In genomic region chr2:105799840-105800239, GRCm38 (mm10) we compare ENCODE assay signal across 9 mouse cellular contexts.
DNase-seq lines count a peak whose midpoint lies in the region; ATAC-seq and TF ChIP-seq lines count a peak whose summit lies in the region.
"Had no signal": no experiment of that assay in that cellular context is flagged by ENCODE, and none has a peak within 500 bp of the region (broad histone marks: within the 10 kb centered on the region; RNA-seq: fewer than 3 reads in every experiment).

No protein-coding gene starts in this region.

- no peak overlapping the region for H3K4me2 ChIP-seq in forebrain, embryonic 14.5 days (ENCODE audit: low read length)
- no peak overlapping the region for H3K4me2 ChIP-seq in liver, embryonic 14.5 days (ENCODE audit: low read depth)

- H3K27ac ChIP-seq in forebrain, embryonic 14.5 days (ENCODE audit: low read depth, low read length), result no peak overlapping the region
- no peak overlapping the region for H3K27ac ChIP-seq in forebrain, embryonic 10.5 days
- H3K27ac ChIP-seq in liver, embryonic 14.5 days, result no peak overlapping the region

- peak; percentile 57 for DNase-seq in forebrain, embryonic 14.5 days (ENCODE audit: low spot score)
- no peak for DNase-seq in forebrain, embryonic 10.5 days (ENCODE audit: extremely low spot score, low spot score)
- no peak for DNase-seq in lung, adult 2 months
- no peak for DNase-seq in lung, postnatal 10 days
- DNase-seq in cerebellum, adult 11 months, result peak; percentile 80
- no peak for DNase-seq in liver, embryonic 14.5 days (ENCODE audit: low read depth in 3 of 3, low spot score in 3 of 3)
- DNase-seq in urinary bladder, postnatal 10 days (ENCODE audit: low spot score), result no peak
- DNase-seq in adrenal gland, adult 18-20 months (ENCODE audit: low spot score in 2 of 2), result no peak

- no peaks in the 10 kb centered on the region for H3K9me3 ChIP-seq in forebrain, embryonic 14.5 days (replicated peaks; ENCODE audit: control insufficient read depth, low read length)
- H3K9me3 ChIP-seq in forebrain, embryonic 10.5 days, result no peaks in the 10 kb centered on the region
- H3K9me3 ChIP-seq in liver, embryonic 14.5 days (ENCODE audit: control insufficient read depth, low read length), result no peaks in the 10 kb centered on the region

- peaks cover 11% of the 10 kb centered on the region; the same call in 1 of the 2 replicates for H3K4me1 ChIP-seq in forebrain, embryonic 14.5 days (ENCODE audit: control insufficient read depth, insufficient read depth, low read length)
- H3K4me1 ChIP-seq in forebrain, embryonic 10.5 days, result peaks cover 38% of the 10 kb centered on the region
- H3K4me1 ChIP-seq in lung, adult 2 months (ENCODE audit: control insufficient read depth, insufficient read depth, low read length), result no peaks in the 10 kb centered on the region
- H3K4me1 ChIP-seq in liver, embryonic 14.5 days (replicated peaks; ENCODE audit: control insufficient read depth in 2 of 2, insufficient read depth in 2 of 2, low read length in 1 of 2), result peaks cover 0 to 3% of the 10 kb centered on the region in 2 experiments; a peak in 2 of 4 replicates

- no peak overlapping the region for H3K4me3 ChIP-seq in forebrain, embryonic 14.5 days (ENCODE audit: low read depth, low read length)
- no peak overlapping the region for H3K4me3 ChIP-seq in forebrain, embryonic 10.5 days
- no peak overlapping the region for H3K4me3 ChIP-seq in lung, adult 2 months (replicated peaks; ENCODE audit: extremely low read depth, low read depth, low read length)
- no peak overlapping the region for H3K4me3 ChIP-seq in liver, embryonic 14.5 days (ENCODE audit: insufficient read depth in 1 of 2, low read depth in 2 of 2, low read length in 2 of 2)
- H3K4me3 ChIP-seq: myocyte had no signal

- TF ChIP-seq CTCF in lung, adult 2 months (IDR thresholded peaks at IDR 0.05; ENCODE audit: insufficient read depth, low read length), result 0 out of 2 replicates have a peak, but pooled peaks have one; percentile 13
- peak; percentile 56 for TF ChIP-seq CTCF in liver, embryonic 14.5 days (IDR thresholded peaks at IDR 0.05; ENCODE audit: low read depth)

- H3K27me3 ChIP-seq in forebrain, embryonic 14.5 days (replicated peaks; ENCODE audit: control insufficient read depth, insufficient read depth, low read length), result no peaks in the 10 kb centered on the region
- H3K27me3 ChIP-seq in forebrain, embryonic 10.5 days (ENCODE audit: poor library complexity, severe bottlenecking), result no peaks in the 10 kb centered on the region
- H3K27me3 ChIP-seq in liver, embryonic 14.5 days (ENCODE audit: control insufficient read depth, insufficient read depth, low read length), result no peaks in the 10 kb centered on the region

- no peak for TF ChIP-seq EP300 in liver, embryonic 14.5 days (IDR thresholded peaks at IDR 0.05; ENCODE audit: low read depth)

- no peaks in the 10 kb centered on the region for H3K36me3 ChIP-seq in forebrain, embryonic 14.5 days (ENCODE audit: control insufficient read depth, insufficient read depth, low read length)
- H3K36me3 ChIP-seq in forebrain, embryonic 10.5 days (replicated peaks), result no peaks in the 10 kb centered on the region
- no peaks in the 10 kb centered on the region for H3K36me3 ChIP-seq in liver, embryonic 14.5 days (replicated peaks; ENCODE audit: control insufficient read depth, insufficient read depth, low read depth)

- no peak overlapping the region for H3K9ac ChIP-seq in forebrain, embryonic 14.5 days (ENCODE audit: low read length)
- H3K9ac ChIP-seq in liver, embryonic 14.5 days (replicated peaks), result no peak overlapping the region

- no peak for TF ChIP-seq POLR2A in lung, adult 2 months (IDR thresholded peaks at IDR 0.05; ENCODE audit: borderline replicate concordance, extremely low read depth, low read depth, low read length)

- ATAC-seq in forebrain, embryonic 14.5 days, result no peak
- no peak for ATAC-seq in liver, embryonic 14.5 days (ENCODE audit: insufficient read depth)

- 74% methylated on average over 2 of the region's 2 CpGs for WGBS in forebrain, embryonic 14.5 days
- WGBS in forebrain, embryonic 10.5 days, result 61% methylated on average over 2 of the region's 2 CpGs
- 95% methylated on average over 2 of the region's 2 CpGs for WGBS in lung, adult 2 months
- 51% methylated on average over 2 of the region's 2 CpGs for WGBS in liver, embryonic 14.5 days (ENCODE audit: insufficient replicate concordance)

Comparison
In these comparisons a context has a peak if more than half of its experiments do, and no peak if none do; other contexts are left out.
1. DNase-seq: peak in forebrain, embryonic 14.5 days (single experiment) and cerebellum, adult 11 months (single experiment); none in forebrain, embryonic 10.5 days (single experiment), lung, adult 2 months (single experiment), lung, postnatal 10 days (single experiment), liver, embryonic 14.5 days (0 of 3), urinary bladder, postnatal 10 days (single experiment) and adrenal gland, adult 18-20 months (0 of 2).